Mouse (Mus musculus): Measurements from ENCODE around the gene Muc16. TPM values are rescaled to one million over a fixed set of nuclear protein-coding genes. Genes with fewer than 3 reads are reported as not detected.

Muc16 gene
- polyA plus RNA-seq (2015; fragmentation: Nextera tagmentation; extraction: Ambion mirVana) = not detected in 2 replicates

DNA sequence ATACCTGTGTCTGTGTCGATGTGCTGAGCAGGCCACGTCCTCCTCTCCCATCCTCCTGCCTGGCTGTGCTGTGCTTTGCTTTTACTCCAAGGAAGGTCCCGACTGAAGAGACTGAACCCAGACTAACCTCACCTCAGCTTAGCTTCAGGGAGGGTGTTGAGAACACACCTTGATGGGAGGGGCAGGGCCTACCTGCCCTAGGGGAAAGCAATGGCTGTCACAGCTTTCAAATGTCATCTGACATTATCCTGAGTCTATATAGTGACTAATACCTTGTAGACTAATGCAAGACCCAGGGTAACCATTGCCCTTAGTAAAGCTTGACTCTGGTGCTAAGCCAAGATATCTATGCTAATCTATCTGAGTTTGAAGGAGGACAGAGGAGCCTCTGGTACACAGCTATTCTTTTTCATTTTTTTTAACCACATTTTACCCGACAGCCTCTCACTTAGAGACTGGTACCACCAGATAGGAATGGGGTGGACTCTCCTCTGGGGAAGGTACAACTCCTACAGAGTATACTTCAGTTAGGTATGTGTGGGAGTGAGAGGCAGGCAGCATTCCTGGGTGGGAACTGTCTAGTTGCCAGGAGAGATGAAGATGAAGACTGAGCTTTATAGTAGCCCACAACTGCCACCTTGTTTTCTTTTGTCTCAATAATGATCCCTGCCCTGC, at the start of gene Muc16:
TSS of gene Muc16 (minus strand) at position 51 of the 675 bp plus-strand sequence.
- H3K9me3 ChIP-seq (ENCODE audit: control insufficient read depth, low read length) = no peaks in the 10 kb centered on the region
- H3K27me3 ChIP-seq (replicated peaks; ENCODE audit: control insufficient read depth, insufficient read depth, low read length) = no peaks in the 10 kb centered on the region
- no peak within 1 kb of the TSS for H3K27ac ChIP-seq (ENCODE audit: low read length)
- H3K4me3 ChIP-seq (replicated peaks; ENCODE audit: low read length) = no peak within 1 kb of the TSS
- no peaks in the 10 kb centered on the region for H3K36me3 ChIP-seq (ENCODE audit: control insufficient read depth, insufficient read depth)
- no peak for ATAC-seq
- H3K9ac ChIP-seq (replicated peaks; ENCODE audit: low read depth, low read length) = no peak within 1 kb of the TSS
- H3K4me1 ChIP-seq (replicated peaks; ENCODE audit: control insufficient read depth, insufficient read depth, low read length) = no peaks in the 10 kb centered on the region
- WGBS = 79% methylated on average over 4 of the region's 4 CpGs
- H3K4me2 ChIP-seq (ENCODE audit: low read length) = no peak within 1 kb of the TSS

GRCm38 (mm10) chr9:18722712-18723099, 48.4 kb upstream of the Muc16 start:
- H3K9ac ChIP-seq (replicated peaks; ENCODE audit: low read depth, low read length) = no peak overlapping the region
- no peak overlapping the region for H3K4me3 ChIP-seq (replicated peaks; ENCODE audit: low read length)
- H3K36me3 ChIP-seq (ENCODE audit: control insufficient read depth, insufficient read depth) = no peaks in the 10 kb centered on the region
- H3K4me2 ChIP-seq (ENCODE audit: low read length) = no peak overlapping the region
- no peaks in the 10 kb centered on the region for H3K9me3 ChIP-seq (ENCODE audit: control insufficient read depth, low read length)
- H3K27ac ChIP-seq (ENCODE audit: low read length) = no peak overlapping the region
- H3K27me3 ChIP-seq (replicated peaks; ENCODE audit: control insufficient read depth, insufficient read depth, low read length) = no peaks in the 10 kb centered on the region
- WGBS = 21% methylated on average over 4 of the region's 4 CpGs
- no peak for ATAC-seq
- H3K4me1 ChIP-seq (replicated peaks; ENCODE audit: control insufficient read depth, insufficient read depth, low read length) = peaks cover 6% of the 10 kb centered on the region; the same call in 1 of the 2 replicates

- Histone ChIP-seq H3K9me3 (ENCODE audit: control insufficient read depth, low read length) (no peaks in the 10 kb centered on the region), H3K9ac (replicated peaks; ENCODE audit: low read depth, low read length) (no peak overlapping the region), H3K27ac (ENCODE audit: low read length) (no peak overlapping the region), H3K27me3 (replicated peaks; ENCODE audit: control insufficient read depth, insufficient read depth, low read length) (no peaks in the 10 kb centered on the region), H3K36me3 (ENCODE audit: control insufficient read depth, insufficient read depth) (no peaks in the 10 kb centered on the region), H3K4me2 (ENCODE audit: low read length) (no peak overlapping the region), H3K4me3 (replicated peaks; ENCODE audit: low read length) (no peak overlapping the region), H3K4me1 (replicated peaks; ENCODE audit: control insufficient read depth, insufficient read depth, low read length) (peaks cover 6% of the 10 kb centered on the region; the same call in 1 of the 2 replicates)
- peak; percentile 83 for ATAC-seq
- WGBS = 14% methylated on average over 6 of the region's 6 CpGs
These were observed 47.8 kb upstream of the Muc16 start for GRCm38 (mm10) chr9:18721931-18722711.

- 33% methylated on average over 2 of the region's 2 CpGs for WGBS
These were observed 46.7 kb upstream of the Muc16 start for GRCm38 (mm10) chr9:18721011-18721410.

DNA sequence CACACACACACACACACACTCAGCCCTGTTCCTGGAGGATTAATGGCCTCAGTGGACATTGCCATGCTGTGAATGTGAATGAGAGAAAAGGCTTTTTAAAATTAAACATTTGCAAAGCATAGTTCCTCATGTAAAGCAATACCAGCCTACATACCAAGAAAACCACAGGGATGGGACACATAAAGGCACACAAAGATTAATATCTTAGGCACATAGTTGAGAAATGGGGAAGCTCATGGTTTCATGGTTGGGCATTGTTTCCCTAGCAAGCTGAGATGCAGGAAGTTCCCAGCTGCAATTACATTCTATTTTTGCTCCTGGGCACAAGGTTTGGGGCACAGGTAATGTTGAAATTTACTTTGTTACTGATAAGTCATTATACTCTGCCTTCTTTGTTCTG, 31.3 kb upstream of the Muc16 start:
- ATAC-seq = no peak
- no peak overlapping the region for H3K9ac ChIP-seq (replicated peaks; ENCODE audit: low read depth, low read length)
- H3K4me1 ChIP-seq (replicated peaks; ENCODE audit: control insufficient read depth, insufficient read depth, low read length) = no peaks in the 10 kb centered on the region
- no peak overlapping the region for H3K4me2 ChIP-seq (ENCODE audit: low read length)
- H3K9me3 ChIP-seq (ENCODE audit: control insufficient read depth, low read length) = no peaks in the 10 kb centered on the region
- H3K27ac ChIP-seq (ENCODE audit: low read length) = no peak overlapping the region
- H3K4me3 ChIP-seq (replicated peaks; ENCODE audit: low read length) = no peak overlapping the region
- H3K36me3 ChIP-seq (ENCODE audit: control insufficient read depth, insufficient read depth) = no peaks in the 10 kb centered on the region
- H3K27me3 ChIP-seq (replicated peaks; ENCODE audit: control insufficient read depth, insufficient read depth, low read length) = no peaks in the 10 kb centered on the region

More at GRCm38 (mm10) chr9:18721011-18721410, 46.7 kb upstream of the Muc16 start:
- ATAC-seq = no peak
- H3K27ac ChIP-seq (ENCODE audit: low read length) = no peak overlapping the region
- H3K4me1 ChIP-seq (replicated peaks; ENCODE audit: control insufficient read depth, insufficient read depth, low read length) = peaks cover 6% of the 10 kb centered on the region; the same call in 1 of the 2 replicates
- no peak overlapping the region for H3K9ac ChIP-seq (replicated peaks; ENCODE audit: low read depth, low read length)
- H3K9me3 ChIP-seq (ENCODE audit: control insufficient read depth, low read length) = no peaks in the 10 kb centered on the region
- H3K4me3 ChIP-seq (replicated peaks; ENCODE audit: low read length) = no peak overlapping the region
- H3K36me3 ChIP-seq (ENCODE audit: control insufficient read depth, insufficient read depth) = no peaks in the 10 kb centered on the region
- H3K27me3 ChIP-seq (replicated peaks; ENCODE audit: control insufficient read depth, insufficient read depth, low read length) = no peaks in the 10 kb centered on the region
- H3K4me2 ChIP-seq (ENCODE audit: low read length) = no peak overlapping the region

- H3K4me1 ChIP-seq (replicated peaks; ENCODE audit: control insufficient read depth, insufficient read depth, low read length) = no peaks in the 10 kb centered on the region
- no peak overlapping the region for H3K9ac ChIP-seq (replicated peaks; ENCODE audit: low read depth, low read length)
- H3K27me3 ChIP-seq (replicated peaks; ENCODE audit: control insufficient read depth, insufficient read depth, low read length) = no peaks in the 10 kb centered on the region
- no peak overlapping the region for H3K27ac ChIP-seq (ENCODE audit: low read length)
- ATAC-seq = no peak
- H3K36me3 ChIP-seq (ENCODE audit: control insufficient read depth, insufficient read depth) = no peaks in the 10 kb centered on the region
- no peaks in the 10 kb centered on the region for H3K9me3 ChIP-seq (ENCODE audit: control insufficient read depth, low read length)
- H3K4me2 ChIP-seq (ENCODE audit: low read length) = no peak overlapping the region
- WGBS = 31% methylated on average over 2 of the region's 2 CpGs
- no peak overlapping the region for H3K4me3 ChIP-seq (replicated peaks; ENCODE audit: low read length)
These were observed 76.0 kb downstream of the Muc16 start for GRCm38 (mm10) chr9:18598366-18598765.

- Histone ChIP-seq H3K36me3 (ENCODE audit: control insufficient read depth, insufficient read depth) (no peaks in the 10 kb centered on the region), H3K4me1 (replicated peaks; ENCODE audit: control insufficient read depth, insufficient read depth, low read length) (no peaks in the 10 kb centered on the region), H3K4me2 (ENCODE audit: low read length) (no peak overlapping the region), H3K4me3 (replicated peaks; ENCODE audit: low read length) (no peak overlapping the region), H3K27ac (ENCODE audit: low read length) (no peak overlapping the region), H3K9me3 (ENCODE audit: control insufficient read depth, low read length) (no peaks in the 10 kb centered on the region), H3K27me3 (replicated peaks; ENCODE audit: control insufficient read depth, insufficient read depth, low read length) (no peaks in the 10 kb centered on the region), H3K9ac (replicated peaks; ENCODE audit: low read depth, low read length) (no peak overlapping the region)
- 0 out of 2 replicates have a peak, but pooled peaks have one; percentile 45 for ATAC-seq
- 60% methylated on average over 2 of the region's 2 CpGs for WGBS
These were observed 166.2 kb downstream of the Muc16 start for GRCm38 (mm10) chr9:18508098-18508497.

- no peak for ATAC-seq
- Histone ChIP-seq H3K36me3 (ENCODE audit: control insufficient read depth, insufficient read depth) (no peaks in the 10 kb centered on the region), H3K27ac (ENCODE audit: low read length) (no peak within 1 kb of the TSS), H3K27me3 (replicated peaks; ENCODE audit: control insufficient read depth, insufficient read depth, low read length) (no peaks in the 10 kb centered on the region), H3K4me3 (replicated peaks; ENCODE audit: low read length) (no peak within 1 kb of the TSS), H3K9ac (replicated peaks; ENCODE audit: low read depth, low read length) (no peak within 1 kb of the TSS), H3K4me2 (ENCODE audit: low read length) (no peak within 1 kb of the TSS), H3K4me1 (replicated peaks; ENCODE audit: control insufficient read depth, insufficient read depth, low read length) (peaks cover 3% of the 10 kb centered on the region; the same call in 1 of the 2 replicates), H3K9me3 (ENCODE audit: control insufficient read depth, low read length) (no peaks in the 10 kb centered on the region)
- WGBS = 77% methylated on average over 3 of the region's 3 CpGs
These were observed 196.2 kb downstream of the Muc16 start, which contains the start of the genes Zfp558 and Mbd3l1 for GRCm38 (mm10) chr9:18478168-18478567. TSS of gene Zfp558 (minus strand) at chr9:18478268. TSS of gene Mbd3l1 (plus strand) at chr9:18478359.

DNA sequence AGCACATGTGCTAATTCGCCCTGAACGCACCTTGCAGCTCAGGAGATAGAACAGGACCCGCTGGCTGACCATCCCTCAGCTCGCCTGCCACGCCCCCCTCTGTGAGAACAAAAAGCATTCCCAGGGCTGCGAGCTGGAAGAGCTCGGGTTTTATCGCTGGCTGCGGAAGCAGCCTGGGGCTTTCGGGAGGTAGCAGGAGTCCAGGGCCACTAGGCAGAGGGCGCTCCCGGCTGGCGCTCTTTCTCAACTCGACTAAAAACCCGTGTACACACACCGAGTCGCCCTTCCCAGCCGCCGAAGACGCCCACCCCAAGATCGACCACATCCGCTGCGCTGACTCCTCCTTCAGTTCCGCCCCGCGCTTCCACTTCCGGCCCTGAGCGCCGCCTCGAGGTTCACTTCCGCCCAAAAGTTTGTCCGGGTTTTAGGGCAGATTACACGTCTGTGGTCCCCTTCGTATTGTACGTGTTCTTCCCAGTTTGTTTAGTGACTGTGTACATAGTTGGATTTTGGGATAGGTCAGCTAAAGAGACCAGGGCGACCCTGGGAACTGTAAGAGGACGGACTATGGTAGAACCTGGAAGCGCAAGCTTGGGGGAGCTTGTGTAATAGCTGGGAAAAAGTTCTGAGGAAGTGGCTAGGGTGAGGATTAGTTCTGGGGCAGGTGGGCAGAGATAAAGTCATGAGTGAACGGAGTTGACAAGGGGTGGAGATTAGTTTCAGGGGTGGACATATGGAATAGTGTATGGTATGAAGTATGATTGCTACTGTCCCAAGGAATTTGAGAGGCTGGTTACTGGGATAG, 200.8 kb downstream of the Muc16 start:
- H3K27me3 ChIP-seq (replicated peaks; ENCODE audit: control insufficient read depth, insufficient read depth, low read length) = no peaks in the 10 kb centered on the region
- peaks cover 3% of the 10 kb centered on the region for H3K36me3 ChIP-seq (ENCODE audit: control insufficient read depth, insufficient read depth)
- peak overlapping the region; percentile 77 for H3K9ac ChIP-seq (replicated peaks; ENCODE audit: low read depth, low read length)
- H3K4me3 ChIP-seq (replicated peaks; ENCODE audit: low read length) = peak overlapping the region; percentile 71
- 4% methylated on average over 39 of the region's 39 CpGs for WGBS
- peak overlapping the region; percentile 84 for H3K4me2 ChIP-seq (ENCODE audit: low read length)
- ATAC-seq = peak; percentile 99
- H3K27ac ChIP-seq (ENCODE audit: low read length) = peak overlapping the region; percentile 97
- peaks cover 3% of the 10 kb centered on the region; the same call in 1 of the 2 replicates for H3K4me1 ChIP-seq (replicated peaks; ENCODE audit: control insufficient read depth, insufficient read depth, low read length)
- H3K9me3 ChIP-seq (ENCODE audit: control insufficient read depth, low read length) = no peaks in the 10 kb centered on the region
